Mouse (Mus musculus): Measurements from ENCODE around the gene Mrpl58.

Gene Mrpl58

GRCm38 (mm10) chr11:115409556-115409955 lies 6.0 kb downstream of the Mrpl58 start:
- Histone ChIP-seq H3K27me3 (ENCODE audit: insufficient read depth, low read length) (no peaks in the 10 kb centered on the region), H3K4me3 (replicated peaks; ENCODE audit: low read length) (peak overlapping the region; percentile 86), H3K9me3 (ENCODE audit: low read length) (no peaks in the 10 kb centered on the region), H3K4me1 (replicated peaks; ENCODE audit: low read depth, low read length) (peaks cover 85% of the 10 kb centered on the region), H3K36me3 (ENCODE audit: insufficient read depth, low read length) (peaks cover 61% of the 10 kb centered on the region)
- TF ChIP-seq POU5F1 (IDR thresholded peaks at IDR 0.05; ENCODE audit: borderline replicate concordance, low read length) (no peak), NANOG (IDR thresholded peaks at IDR 0.05; ENCODE audit: borderline replicate concordance, low read length) (peak; percentile 78)

DNA sequence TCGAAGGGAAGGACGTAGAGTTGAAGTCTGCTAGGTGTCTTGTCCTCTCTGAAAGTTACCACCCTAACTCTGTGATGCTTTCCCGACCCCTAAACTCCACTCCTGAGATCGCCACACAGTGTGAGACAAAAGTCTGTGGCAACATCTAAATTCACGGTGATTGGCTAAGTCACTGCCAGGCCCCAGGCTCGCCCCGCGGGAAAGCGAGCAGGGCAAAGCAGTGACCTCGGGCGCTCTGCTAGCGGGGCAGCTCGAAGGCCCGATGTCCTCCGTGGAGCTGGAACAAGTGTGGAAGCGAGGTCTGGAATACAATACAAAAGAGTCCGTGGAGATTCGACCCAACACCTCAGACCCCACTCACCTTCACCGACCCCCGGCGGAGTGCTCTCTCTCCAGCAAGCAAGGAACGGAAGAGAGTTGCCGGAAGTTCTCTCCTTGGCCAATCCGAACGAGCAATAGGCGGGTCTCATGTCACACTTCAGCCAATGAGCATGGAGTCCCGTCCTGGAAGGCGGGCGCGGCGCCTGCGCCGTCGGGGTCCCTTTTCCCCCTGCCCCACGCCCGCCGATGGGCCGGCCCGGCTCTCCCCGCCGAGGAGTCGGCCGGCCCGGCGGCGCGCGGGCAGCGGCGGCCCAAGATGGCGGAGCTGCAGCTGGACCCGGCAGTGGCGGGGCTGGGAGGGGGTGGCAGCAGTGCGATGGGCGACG lies 16.1 kb downstream of the Mrpl58 start, which contains the start of the genes Atp5h and Kctd2:
TSS of gene Atp5h (minus strand) at position 432 of the 707 bp plus-strand sequence.
TSS of gene Kctd2 (plus strand) at position 598 of the 707 bp plus-strand sequence.
- H3K4me3 ChIP-seq (replicated peaks; ENCODE audit: low read length), result peak within 1 kb of the TSS; percentile 98
- no peaks in the 10 kb centered on the region for H3K9me3 ChIP-seq (ENCODE audit: low read length)
- peaks cover 65% of the 10 kb centered on the region for H3K4me1 ChIP-seq (replicated peaks; ENCODE audit: low read depth, low read length)
- H3K36me3 ChIP-seq (ENCODE audit: insufficient read depth, low read length), result peaks cover 52% of the 10 kb centered on the region
- no peaks in the 10 kb centered on the region for H3K27me3 ChIP-seq (ENCODE audit: insufficient read depth, low read length)
- no peak for TF ChIP-seq NANOG (IDR thresholded peaks at IDR 0.05; ENCODE audit: borderline replicate concordance, low read length)
- TF ChIP-seq POU5F1 (IDR thresholded peaks at IDR 0.05; ENCODE audit: borderline replicate concordance, low read length), result no peak
- TF ChIP-seq CTCF (conservative IDR thresholded peaks at IDR 0.05; ENCODE audit: low read length), result no peak

GRCm38 (mm10) chr11:115420336-115421190 lies 17.0 kb downstream of the Mrpl58 start:
- no peak for TF ChIP-seq CTCF (conservative IDR thresholded peaks at IDR 0.05; ENCODE audit: low read length)
- no peak for TF ChIP-seq NANOG (IDR thresholded peaks at IDR 0.05; ENCODE audit: borderline replicate concordance, low read length)
- TF ChIP-seq POU5F1 (IDR thresholded peaks at IDR 0.05; ENCODE audit: borderline replicate concordance, low read length), result no peak
- peaks cover 53% of the 10 kb centered on the region for H3K36me3 ChIP-seq (ENCODE audit: insufficient read depth, low read length)
- H3K4me1 ChIP-seq (replicated peaks; ENCODE audit: low read depth, low read length), result peaks cover 57% of the 10 kb centered on the region
- H3K27me3 ChIP-seq (ENCODE audit: insufficient read depth, low read length), result no peaks in the 10 kb centered on the region
- H3K9me3 ChIP-seq (ENCODE audit: low read length), result no peaks in the 10 kb centered on the region
- peak overlapping the region; percentile 98 for H3K4me3 ChIP-seq (replicated peaks; ENCODE audit: low read length)

DNA sequence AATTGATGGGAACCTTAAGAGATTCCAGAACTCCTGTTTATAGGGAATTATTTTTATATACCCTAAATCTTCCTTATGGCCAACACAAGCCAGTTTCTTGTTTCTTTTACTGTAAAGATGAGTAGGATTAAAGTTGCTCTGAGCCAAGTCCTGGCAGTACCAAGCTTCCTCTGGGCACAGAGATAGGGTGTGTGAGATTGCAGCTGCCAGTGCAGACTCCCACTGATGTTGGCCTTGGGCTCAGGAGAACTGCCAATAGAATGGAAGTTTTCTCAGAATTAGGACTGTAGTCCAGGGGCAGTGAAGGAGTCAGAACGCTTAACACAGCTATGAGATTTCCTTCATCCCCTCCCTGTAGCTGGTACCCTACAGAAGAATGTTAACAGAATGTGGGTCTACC lies 17.8 kb downstream of the Mrpl58 start:
- H3K36me3 ChIP-seq (ENCODE audit: insufficient read depth, low read length), result peaks cover 49% of the 10 kb centered on the region
- H3K27me3 ChIP-seq (ENCODE audit: insufficient read depth, low read length), result no peaks in the 10 kb centered on the region
- peaks cover 53% of the 10 kb centered on the region for H3K4me1 ChIP-seq (replicated peaks; ENCODE audit: low read depth, low read length)
- H3K4me3 ChIP-seq (replicated peaks; ENCODE audit: low read length), result peak overlapping the region; percentile 98
- no peaks in the 10 kb centered on the region for H3K9me3 ChIP-seq (ENCODE audit: low read length)
- no peak for TF ChIP-seq NANOG (IDR thresholded peaks at IDR 0.05; ENCODE audit: borderline replicate concordance, low read length)
- no peak for TF ChIP-seq POU5F1 (IDR thresholded peaks at IDR 0.05; ENCODE audit: borderline replicate concordance, low read length)
- no peak for TF ChIP-seq CTCF (conservative IDR thresholded peaks at IDR 0.05; ENCODE audit: low read length)

DNA sequence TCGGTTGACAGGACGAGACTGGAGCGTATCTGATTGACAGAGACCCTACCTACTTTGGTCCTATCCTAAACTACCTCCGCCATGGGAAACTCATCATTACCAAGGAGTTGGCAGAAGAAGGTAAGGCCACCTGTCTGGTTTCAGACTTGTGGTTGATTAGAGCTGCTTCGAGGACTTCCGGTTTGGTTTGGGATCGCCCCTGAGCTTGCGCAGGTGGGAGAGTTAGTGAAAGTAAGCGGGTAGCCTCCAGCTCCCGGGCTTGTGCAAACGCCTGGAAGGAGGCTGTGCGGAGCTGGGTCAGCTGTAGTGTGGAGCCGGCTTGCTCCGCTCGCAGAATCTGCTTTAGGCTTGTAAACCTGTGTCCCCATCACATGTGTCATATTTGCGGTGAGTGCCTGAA lies 18.4 kb downstream of the Mrpl58 start:
- H3K27me3 ChIP-seq (ENCODE audit: insufficient read depth, low read length), result no peaks in the 10 kb centered on the region
- no peaks in the 10 kb centered on the region for H3K9me3 ChIP-seq (ENCODE audit: low read length)
- H3K4me3 ChIP-seq (replicated peaks; ENCODE audit: low read length), result peak overlapping the region; percentile 21
- peaks cover 48% of the 10 kb centered on the region for H3K36me3 ChIP-seq (ENCODE audit: insufficient read depth, low read length)
- H3K4me1 ChIP-seq (replicated peaks; ENCODE audit: low read depth, low read length), result peaks cover 53% of the 10 kb centered on the region
- TF ChIP-seq CTCF (conservative IDR thresholded peaks at IDR 0.05; ENCODE audit: low read length) (no peak), POU5F1 (IDR thresholded peaks at IDR 0.05; ENCODE audit: borderline replicate concordance, low read length) (no peak), NANOG (IDR thresholded peaks at IDR 0.05; ENCODE audit: borderline replicate concordance, low read length) (no peak)

DNA sequence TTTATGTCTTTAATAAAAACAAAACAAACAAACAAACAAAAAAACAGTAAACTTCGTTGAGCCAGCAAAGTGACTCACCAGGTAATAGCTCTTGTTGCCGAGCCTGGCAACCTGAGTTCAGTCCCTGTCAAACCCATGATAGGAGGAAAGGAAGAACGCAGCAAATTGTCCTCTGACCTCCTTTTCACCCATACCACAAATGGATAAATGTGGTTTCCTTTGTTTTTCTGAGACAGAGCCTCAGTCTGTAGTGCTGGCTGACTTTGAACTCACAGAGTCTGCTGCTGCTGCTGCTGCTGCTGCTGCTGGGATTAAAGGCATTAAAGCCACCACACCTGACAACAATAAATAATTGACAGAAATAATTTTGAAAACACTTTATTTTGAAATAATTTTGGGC lies 19.5 kb downstream of the Mrpl58 start:
- peaks cover 37% of the 10 kb centered on the region for H3K36me3 ChIP-seq (ENCODE audit: insufficient read depth, low read length)
- no peaks in the 10 kb centered on the region for H3K9me3 ChIP-seq (ENCODE audit: low read length)
- no peaks in the 10 kb centered on the region for H3K27me3 ChIP-seq (ENCODE audit: insufficient read depth, low read length)
- H3K4me1 ChIP-seq (replicated peaks; ENCODE audit: low read depth, low read length), result peaks cover 53% of the 10 kb centered on the region
- H3K4me3 ChIP-seq (replicated peaks; ENCODE audit: low read length), result no peak overlapping the region
- TF ChIP-seq NANOG (IDR thresholded peaks at IDR 0.05; ENCODE audit: borderline replicate concordance, low read length), result no peak
- no peak for TF ChIP-seq CTCF (conservative IDR thresholded peaks at IDR 0.05; ENCODE audit: low read length)
- TF ChIP-seq POU5F1 (IDR thresholded peaks at IDR 0.05; ENCODE audit: borderline replicate concordance, low read length), result no peak

- H3K27me3 ChIP-seq (ENCODE audit: insufficient read depth, low read length), result no peaks in the 10 kb centered on the region
- H3K4me1 ChIP-seq (replicated peaks; ENCODE audit: low read depth, low read length), result peaks cover 49% of the 10 kb centered on the region
- H3K9me3 ChIP-seq (ENCODE audit: low read length), result no peaks in the 10 kb centered on the region
- H3K4me3 ChIP-seq (replicated peaks; ENCODE audit: low read length), result no peak overlapping the region
- TF ChIP-seq NANOG (IDR thresholded peaks at IDR 0.05; ENCODE audit: borderline replicate concordance, low read length), result no peak
- TF ChIP-seq POU5F1 (IDR thresholded peaks at IDR 0.05; ENCODE audit: borderline replicate concordance, low read length), result no peak
- TF ChIP-seq CTCF (conservative IDR thresholded peaks at IDR 0.05; ENCODE audit: low read length), result no peak
- peaks cover 44% of the 10 kb centered on the region for H3K36me3 ChIP-seq (ENCODE audit: insufficient read depth, low read length)
Measured at GRCm38 (mm10) chr11:115424666-115425065, 21.1 kb downstream of the Mrpl58 start.

DNA sequence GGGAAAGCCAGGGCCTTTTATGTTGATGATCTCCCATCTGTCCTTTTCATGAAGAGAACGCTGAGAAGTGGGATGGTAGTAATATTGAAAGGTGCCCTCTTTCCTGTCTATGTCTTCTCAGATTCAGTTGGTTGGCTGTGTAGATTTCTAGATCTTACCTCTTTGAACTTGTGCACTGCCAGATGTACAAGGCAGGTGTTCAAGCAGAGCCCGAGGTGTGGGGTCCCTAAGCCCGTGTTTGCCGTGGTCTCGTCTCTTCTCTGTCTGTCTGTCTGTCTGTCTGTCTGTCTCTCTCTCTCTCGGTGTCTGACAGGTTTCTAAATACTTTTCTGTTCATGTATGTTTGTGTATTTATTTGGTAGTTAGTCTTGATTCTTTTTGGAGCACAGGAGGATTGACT lies 22.1 kb downstream of the Mrpl58 start:
- H3K9me3 ChIP-seq (ENCODE audit: low read length), result no peaks in the 10 kb centered on the region
- H3K36me3 ChIP-seq (ENCODE audit: insufficient read depth, low read length), result peaks cover 54% of the 10 kb centered on the region
- no peak overlapping the region for H3K4me3 ChIP-seq (replicated peaks; ENCODE audit: low read length)
- H3K27me3 ChIP-seq (ENCODE audit: insufficient read depth, low read length), result no peaks in the 10 kb centered on the region
- H3K4me1 ChIP-seq (replicated peaks; ENCODE audit: low read depth, low read length), result peaks cover 52% of the 10 kb centered on the region
- no peak for TF ChIP-seq POU5F1 (IDR thresholded peaks at IDR 0.05; ENCODE audit: borderline replicate concordance, low read length)
- TF ChIP-seq CTCF (conservative IDR thresholded peaks at IDR 0.05; ENCODE audit: low read length), result no peak
- no peak for TF ChIP-seq NANOG (IDR thresholded peaks at IDR 0.05; ENCODE audit: borderline replicate concordance, low read length)

Measured in E14TG2a.4 (cell line).